10 mouse cellular contexts compared by ENCODE assay signal in the genomic region with DNA sequence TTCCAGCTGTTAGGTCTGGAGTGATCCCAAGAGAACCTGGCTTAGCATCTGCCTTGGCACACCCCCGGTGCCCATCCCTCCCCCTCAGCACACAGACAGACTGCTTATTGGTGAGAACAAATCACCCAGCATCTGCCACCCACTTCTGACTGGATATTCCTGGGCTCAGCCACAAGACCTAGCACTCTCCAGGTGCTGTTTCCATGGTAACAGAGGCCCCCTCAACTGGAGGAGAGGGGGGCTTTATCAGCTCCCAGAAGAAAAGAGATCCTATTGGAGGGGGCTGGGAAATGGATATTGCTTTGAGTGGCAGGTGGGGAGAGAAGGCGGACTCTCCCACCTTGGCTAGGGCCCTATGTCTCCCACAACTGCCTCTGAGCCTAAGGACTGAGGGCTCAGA. TPM values are rescaled to one million over a fixed set of nuclear protein-coding genes. Genes with fewer than 3 reads are reported as not detected.
DNase-seq lines count a peak whose midpoint lies in the region; ATAC-seq and TF ChIP-seq lines count a peak whose summit lies in the region.
"Had no signal": no experiment of that assay in that cellular context is flagged by ENCODE, and none has a peak within 500 bp of the region (broad histone marks: within the 10 kb centered on the region; RNA-seq: fewer than 3 reads in every experiment).

No protein-coding gene starts in this region.

- peak overlapping the region; percentile 91 for H3K27ac ChIP-seq in forebrain, embryonic 13.5 days
- peak overlapping the region; percentile 85 for H3K27ac ChIP-seq in midbrain, embryonic 13.5 days

- peak; percentile 90 for DNase-seq in brain, embryonic 14.5 days (ENCODE audit: low read depth)
- peak; percentile 58 to 70 for DNase-seq in layer of hippocampus, adult 18-20 months (ENCODE audit: low spot score in 2 of 2)
- no peak for DNase-seq in heart, adult 18-20 months
- DNase-seq in c-Kit-positive CD71-positive TER-119-positive erythroid progenitor cells, embryonic 14.5 days (ENCODE audit: low spot score): no peak
- DNase-seq in heart, postnatal 4 days: no peak
- DNase-seq: cerebellum, adult 9-11 months; lung, embryonic 14.5 days had no signal

- H3K27me3 ChIP-seq in forebrain, embryonic 13.5 days: no peaks in the 10 kb centered on the region
- no peaks in the 10 kb centered on the region for H3K27me3 ChIP-seq in midbrain, embryonic 13.5 days

- peaks cover 44% of the 10 kb centered on the region for H3K4me1 ChIP-seq in forebrain, embryonic 13.5 days
- H3K4me1 ChIP-seq in midbrain, embryonic 13.5 days (replicated peaks): peaks cover 47% of the 10 kb centered on the region

- no peak overlapping the region for H3K4me2 ChIP-seq in forebrain, embryonic 13.5 days
- H3K4me2 ChIP-seq in midbrain, embryonic 13.5 days (replicated peaks): no peak overlapping the region
- H3K4me2 ChIP-seq: lung, embryonic 14.5 days had no signal

- ATAC-seq in forebrain, embryonic 13.5 days: peak; percentile 60
- ATAC-seq in midbrain, embryonic 13.5 days: peak; percentile 68
- ATAC-seq in granulocyte monocyte progenitor cell, adult 5-6 weeks (replicated peaks; ENCODE audit: poor library complexity, severe bottlenecking): no peak

- H3K9ac ChIP-seq in forebrain, embryonic 13.5 days: peak overlapping the region; percentile 46
- H3K9ac ChIP-seq in midbrain, embryonic 13.5 days (replicated peaks): peak overlapping the region; percentile 42
- H3K9ac ChIP-seq: lung, embryonic 14.5 days had no signal

- no peak for TF ChIP-seq CTCF in brain, embryonic 14.5 days (IDR thresholded peaks at IDR 0.05; ENCODE audit: borderline replicate concordance, extremely low read depth, insufficient read depth, insufficient read length)

- H3K4me3 ChIP-seq in forebrain, embryonic 13.5 days: no peak overlapping the region
- H3K4me3 ChIP-seq in midbrain, embryonic 13.5 days (replicated peaks): no peak overlapping the region

- no peaks in the 10 kb centered on the region for H3K9me3 ChIP-seq in forebrain, embryonic 13.5 days (replicated peaks)
- no peaks in the 10 kb centered on the region for H3K9me3 ChIP-seq in midbrain, embryonic 13.5 days

- H3K36me3 ChIP-seq in forebrain, embryonic 13.5 days (ENCODE audit: poor library complexity, severe bottlenecking): peaks cover 65% of the 10 kb centered on the region
- H3K36me3 ChIP-seq in midbrain, embryonic 13.5 days: peaks cover 64% of the 10 kb centered on the region

- 79% methylated on average over 2 of the region's 2 CpGs for WGBS in forebrain, embryonic 13.5 days
- WGBS in midbrain, embryonic 13.5 days: 61% methylated on average over 2 of the region's 2 CpGs

- TF ChIP-seq POLR2A in brain, embryonic 14.5 days (IDR thresholded peaks at IDR 0.05; ENCODE audit: borderline replicate concordance, extremely low read depth, insufficient read depth, insufficient read length, poor library complexity, severe bottlenecking): no peak

RNA-seq across cellular contexts. Expression of a gene that starts 12.1 kb away (rescaled TPM):
- 34.4 and 41.6 TPM in 2 replicates for polyA plus RNA-seq in brain, embryonic 14.5 days (2012; rRNA removed)
- polyA plus RNA-seq in forebrain, embryonic 13.5 days (2015; fragmentation: Nextera tagmentation; extraction: Ambion mirVana): 64.8 and 68.3 TPM in 2 replicates
- 10 to 100 TPM; 33.9 to 34.8 TPM for total RNA-seq in layer of hippocampus, adult 18-20 months (2021)
- polyA plus RNA-seq in midbrain, embryonic 13.5 days (2015; fragmentation: Nextera tagmentation; extraction: Ambion mirVana): 62.0 and 63.2 TPM in 2 replicates
- 10 to 100 TPM; 18.5 to 18.9 TPM for total RNA-seq in heart, adult 18-20 months (2021)
- 10 to 100 TPM; 20.5 to 22.1 TPM for total RNA-seq in heart, postnatal 4 days (2021)
- 14.8 and 22.5 TPM in 2 replicates for total RNA-seq in granulocyte monocyte progenitor cell, adult 5-6 weeks (2014; fragmentation: Nextera tagmentation)
- total RNA-seq in granulocyte monocyte progenitor cell, adult 5-6 weeks (2017): 16.1 and 22.4 TPM in 2 replicates

RNA-seq across cellular contexts. Expression of a gene that starts 19.4 kb away (rescaled TPM):
- polyA plus RNA-seq in brain, embryonic 14.5 days (2012; rRNA removed): 34.7 and 40.0 TPM in 2 replicates
- polyA plus RNA-seq in forebrain, embryonic 13.5 days (2015; fragmentation: Nextera tagmentation; extraction: Ambion mirVana): 15.0 and 15.4 TPM in 2 replicates
- 10 to 100 TPM; 22.5 to 22.7 TPM for total RNA-seq in layer of hippocampus, adult 18-20 months (2021)
- polyA plus RNA-seq in midbrain, embryonic 13.5 days (2015; fragmentation: Nextera tagmentation; extraction: Ambion mirVana): 17.7 and 19.0 TPM in 2 replicates
- 10 to 100 TPM in 1 of 2 experiments, 1 to 10 TPM in 1; 7.6 to 11.3 TPM for total RNA-seq in heart, adult 18-20 months (2021)
- total RNA-seq in heart, postnatal 4 days (2021): 10 to 100 TPM; 16.1 to 16.5 TPM
- total RNA-seq in granulocyte monocyte progenitor cell, adult 5-6 weeks (2014; fragmentation: Nextera tagmentation): 18.2 and 28.0 TPM in 2 replicates
- 3.7 and 6.3 TPM in 2 replicates for total RNA-seq in granulocyte monocyte progenitor cell, adult 5-6 weeks (2017)

RNA-seq across cellular contexts. Expression of a gene that starts 21.3 kb away (rescaled TPM):
- polyA plus RNA-seq in brain, embryonic 14.5 days (2012; rRNA removed): 360 and 463 TPM in 2 replicates
- 533 and 604 TPM in 2 replicates for polyA plus RNA-seq in forebrain, embryonic 13.5 days (2015; fragmentation: Nextera tagmentation; extraction: Ambion mirVana)
- 100 to 1,000 TPM; 287 to 295 TPM for total RNA-seq in layer of hippocampus, adult 18-20 months (2021)
- polyA plus RNA-seq in midbrain, embryonic 13.5 days (2015; fragmentation: Nextera tagmentation; extraction: Ambion mirVana): 541 and 558 TPM in 2 replicates
- total RNA-seq in heart, adult 18-20 months (2021): 100 to 1,000 TPM; 236 to 246 TPM
- total RNA-seq in heart, postnatal 4 days (2021): 100 to 1,000 TPM; 213 to 225 TPM
- 459 and 544 TPM in 2 replicates for total RNA-seq in granulocyte monocyte progenitor cell, adult 5-6 weeks (2014; fragmentation: Nextera tagmentation)
- total RNA-seq in granulocyte monocyte progenitor cell, adult 5-6 weeks (2017): 101 and 107 TPM in 2 replicates

Comparison
In these comparisons a context has a peak if more than half of its experiments do, and no peak if none do; other contexts are left out.
1. DNase-seq: peak in brain, embryonic 14.5 days (single experiment) and layer of hippocampus, adult 18-20 months (2 of 2); none in heart, adult 18-20 months (0 of 2), c-Kit-positive CD71-positive TER-119-positive erythroid progenitor cells, embryonic 14.5 days (single experiment) and heart, postnatal 4 days (single experiment).